Mouse (Mus musculus) right cerebral cortex, postnatal 36 days (tissue): ENCODE results near the gene Gm527.

Source experiments
- DNase-seq, 2 experiments: peaks; one replicate each; pipeline ENCODE4 v3.0.0; 2022; ENCODE audit warnings: low spot score in 2 of 2, mixed read lengths in 1 of 2

The Gm527 gene

GRCm38 (mm10) chr12:64917578-64918471 lies at the start of gene Gm527:
Gene Gm527 (plus strand): TSS chr12:64917906.
- peak; percentile 91 to 95 for DNase-seq

- no peak for DNase-seq
Observed at GRCm38 (mm10) chr12:64871103-64871502, 46.6 kb upstream of the Gm527 start.

- DNase-seq = no peak
Observed at GRCm38 (mm10) chr12:64897060-64897730, 20.5 kb upstream of the Gm527 start.

GRCm38 (mm10) chr12:64902506-64902905 lies 15.2 kb upstream of the Gm527 start:
- no peak for DNase-seq

- no peak for DNase-seq
Observed at GRCm38 (mm10) chr12:64903186-64903585, 14.5 kb upstream of the Gm527 start.

- DNase-seq = peak in 1 of 2 experiments; percentile 35
Observed at GRCm38 (mm10) chr12:64912996-64913395, 4.7 kb upstream of the Gm527 start.

- DNase-seq = no peak
Observed at GRCm38 (mm10) chr12:64916735-64917134, 971 bp upstream of the Gm527 start.

GRCm38 (mm10) chr12:64937493-64937892 lies 19.8 kb downstream of the Gm527 start:
- DNase-seq = no peak

- DNase-seq = no peak
Observed at GRCm38 (mm10) chr12:64964560-64964959, 46.9 kb downstream of the Gm527 start.

GRCm38 (mm10) chr12:64965124-64966026 lies 47.7 kb downstream of the Gm527 start, which contains the start of the genes Klhl28 and Togaram1:
Gene Klhl28 (minus strand): TSS chr12:64965534.
Gene Togaram1 (plus strand): TSS chr12:64965804.
- peak; percentile 100 for DNase-seq

- DNase-seq = peak; percentile 14 to 25
Observed at GRCm38 (mm10) chr12:64966101-64966631, 48.5 kb downstream of the Gm527 start.

- DNase-seq = no peak
Observed at GRCm38 (mm10) chr12:64966652-64967435, 49.1 kb downstream of the Gm527 start.

- no peak for DNase-seq
Observed at GRCm38 (mm10) chr12:64967470-64967869, 49.8 kb downstream of the Gm527 start.

- no peak for DNase-seq
Observed at GRCm38 (mm10) chr12:64968067-64968466, 50.4 kb downstream of the Gm527 start.

GRCm38 (mm10) chr12:64971399-64971798 lies 53.7 kb downstream of the Gm527 start:
- DNase-seq = no peak

- no peak for DNase-seq
Observed at GRCm38 (mm10) chr12:64972063-64972462, 54.4 kb downstream of the Gm527 start.
